Mouse (Mus musculus): ENCODE measurements around the gene Ap3b1. TPM values are rescaled to one million over a fixed set of nuclear protein-coding genes. Genes with fewer than 3 reads are reported as not detected.

Ap3b1 gene
- polyA plus RNA-seq, 1 experiment from 2014 or later, result 25.9 TPM

DNA sequence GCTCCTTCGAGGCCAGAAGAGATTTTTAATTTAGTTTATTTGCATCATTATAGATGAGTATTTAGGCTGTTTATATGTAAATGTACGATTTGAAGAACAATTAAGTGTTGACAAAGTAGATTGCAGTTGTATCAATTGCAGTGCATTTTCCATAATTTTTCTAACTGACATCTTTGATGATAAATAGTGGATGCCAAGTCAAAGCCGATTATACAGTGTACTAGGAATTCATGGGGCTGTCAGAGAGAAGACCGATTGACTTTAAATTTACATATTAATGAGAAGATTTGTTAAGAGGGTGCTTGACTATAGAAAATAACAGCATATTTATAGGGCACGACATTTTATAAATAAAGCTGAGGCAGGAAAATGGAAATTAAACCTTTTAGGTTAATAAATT is 64.8 kb downstream of the Ap3b1 start:
- Histone ChIP-seq H3K9me3 (replicated peaks) (no peaks in the 10 kb centered on the region), H3K36me3 (peaks cover 23% of the 10 kb centered on the region), H3K4me2 (no peak overlapping the region), H3K4me1 (no peaks in the 10 kb centered on the region), H3K9ac (no peak overlapping the region), H3K27me3 (replicated peaks) (no peaks in the 10 kb centered on the region), H3K27ac (no peak overlapping the region), H3K4me3 (no peak overlapping the region)
- no peak for ATAC-seq
- 76% methylated on average over 5 of the region's 5 CpGs for WGBS (ENCODE audit: insufficient replicate concordance)

DNA sequence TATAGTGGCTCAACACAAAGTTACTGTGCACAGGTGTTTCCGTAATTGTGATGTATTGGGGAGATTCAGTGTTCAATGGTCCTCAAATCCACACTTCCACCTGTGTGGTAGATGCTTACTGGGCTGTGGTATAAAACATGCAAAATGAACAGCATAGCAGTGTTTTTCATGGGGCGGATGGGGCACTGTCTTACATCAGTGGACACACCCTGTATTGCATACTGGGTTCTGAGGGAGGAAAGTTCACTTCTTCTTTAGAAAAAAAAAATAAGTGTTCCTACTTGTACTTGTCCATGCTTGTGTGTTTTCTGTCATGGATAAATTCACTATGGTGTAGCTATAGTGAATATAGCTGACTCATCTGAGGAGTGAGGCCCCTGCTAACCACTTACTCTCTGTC is 70.8 kb downstream of the Ap3b1 start:
- H3K4me3 ChIP-seq, result no peak overlapping the region
- peaks cover 33% of the 10 kb centered on the region for H3K36me3 ChIP-seq
- H3K4me2 ChIP-seq, result no peak overlapping the region
- H3K9me3 ChIP-seq (replicated peaks), result no peaks in the 10 kb centered on the region
- 79% methylated on average over 2 of the region's 2 CpGs for WGBS (ENCODE audit: insufficient replicate concordance)
- no peak overlapping the region for H3K27ac ChIP-seq
- no peak overlapping the region for H3K9ac ChIP-seq
- ATAC-seq, result no peak
- no peaks in the 10 kb centered on the region for H3K27me3 ChIP-seq (replicated peaks)
- no peaks in the 10 kb centered on the region for H3K4me1 ChIP-seq

DNA sequence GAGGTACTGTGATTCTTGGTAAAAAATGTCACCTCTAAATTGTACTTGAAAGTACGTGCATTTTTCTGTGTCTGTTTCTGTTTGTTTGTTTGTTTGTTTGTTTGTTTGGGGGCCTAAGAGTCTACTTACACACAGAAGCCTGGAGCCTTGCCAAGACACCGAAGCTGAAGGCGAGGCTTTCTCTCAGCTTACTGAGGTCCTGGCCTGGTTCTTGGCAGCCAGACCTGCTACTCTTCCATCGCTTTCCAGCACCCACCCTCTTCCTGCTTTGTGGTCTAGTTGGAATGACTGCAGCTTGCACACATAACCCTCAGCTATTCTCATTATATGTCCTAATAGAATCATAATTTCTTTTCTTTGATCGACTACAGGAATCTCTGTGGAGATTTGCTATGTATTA is 80.6 kb downstream of the Ap3b1 start:
- Histone ChIP-seq H3K27me3 (replicated peaks) (no peaks in the 10 kb centered on the region), H3K4me2 (no peak overlapping the region), H3K27ac (no peak overlapping the region), H3K4me1 (peaks cover 4% of the 10 kb centered on the region; the same call in 1 of the 2 replicates), H3K9ac (no peak overlapping the region), H3K36me3 (peaks cover 37% of the 10 kb centered on the region), H3K4me3 (no peak overlapping the region), H3K9me3 (replicated peaks) (no peaks in the 10 kb centered on the region)
- no peak for ATAC-seq
- 79% methylated on average over 5 of the region's 5 CpGs for WGBS (ENCODE audit: insufficient replicate concordance)

DNA sequence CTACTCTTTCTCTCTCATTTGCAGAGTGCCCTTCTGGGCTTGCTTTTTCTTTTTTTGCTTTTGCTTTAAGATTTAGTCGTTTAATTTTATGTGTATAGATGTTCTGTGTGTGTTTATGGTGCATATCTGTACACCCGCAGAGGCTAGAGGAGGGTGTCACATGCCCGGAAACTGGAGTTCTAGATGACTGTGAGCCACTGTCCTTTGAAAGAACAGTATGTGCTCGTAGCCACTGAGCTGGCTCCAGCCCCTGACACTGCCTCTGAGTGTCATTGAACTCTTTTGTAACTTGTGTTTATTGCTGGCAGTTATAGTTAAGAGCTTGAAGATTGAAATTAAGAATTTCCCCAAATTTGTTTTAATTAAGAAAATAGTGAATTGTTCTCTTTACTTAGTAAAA is 82.4 kb downstream of the Ap3b1 start:
- peaks cover 46% of the 10 kb centered on the region for H3K36me3 ChIP-seq
- no peaks in the 10 kb centered on the region for H3K27me3 ChIP-seq (replicated peaks)
- no peaks in the 10 kb centered on the region for H3K9me3 ChIP-seq (replicated peaks)
- no peak overlapping the region for H3K9ac ChIP-seq
- H3K27ac ChIP-seq, result no peak overlapping the region
- no peak overlapping the region for H3K4me3 ChIP-seq
- ATAC-seq, result no peak
- 74% methylated on average over 4 of the region's 4 CpGs for WGBS (ENCODE audit: insufficient replicate concordance)
- H3K4me1 ChIP-seq, result peaks cover 4% of the 10 kb centered on the region; the same call in 1 of the 2 replicates
- H3K4me2 ChIP-seq, result no peak overlapping the region

DNA sequence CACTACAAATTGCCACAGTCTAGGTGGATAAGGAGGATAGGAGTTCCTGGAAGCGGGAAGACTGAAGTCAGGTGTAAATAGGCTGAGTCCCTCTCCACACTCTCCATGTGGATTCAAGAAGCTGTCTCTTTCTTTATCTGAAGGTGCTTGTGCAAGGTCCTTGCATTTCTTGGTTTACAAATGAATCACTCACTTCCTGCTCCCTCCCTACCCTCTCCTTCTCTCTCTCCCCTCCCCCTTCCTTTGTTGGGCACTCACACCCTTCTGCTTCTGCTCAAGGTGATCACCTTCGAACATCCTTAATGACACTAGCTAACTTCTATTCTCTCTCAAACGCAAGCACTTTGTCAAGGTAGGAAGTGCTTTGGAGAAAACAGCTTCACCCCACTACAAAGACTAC is 84.7 kb downstream of the Ap3b1 start:
- Histone ChIP-seq H3K27ac (no peak overlapping the region), H3K4me1 (peaks cover 4% of the 10 kb centered on the region; the same call in 1 of the 2 replicates), H3K36me3 (peaks cover 46% of the 10 kb centered on the region), H3K9me3 (replicated peaks) (no peaks in the 10 kb centered on the region), H3K9ac (no peak overlapping the region), H3K27me3 (replicated peaks) (no peaks in the 10 kb centered on the region), H3K4me3 (no peak overlapping the region), H3K4me2 (no peak overlapping the region)
- no peak for ATAC-seq
- WGBS (ENCODE audit: insufficient replicate concordance), result 73% methylated on average over 3 of the region's 3 CpGs

DNA sequence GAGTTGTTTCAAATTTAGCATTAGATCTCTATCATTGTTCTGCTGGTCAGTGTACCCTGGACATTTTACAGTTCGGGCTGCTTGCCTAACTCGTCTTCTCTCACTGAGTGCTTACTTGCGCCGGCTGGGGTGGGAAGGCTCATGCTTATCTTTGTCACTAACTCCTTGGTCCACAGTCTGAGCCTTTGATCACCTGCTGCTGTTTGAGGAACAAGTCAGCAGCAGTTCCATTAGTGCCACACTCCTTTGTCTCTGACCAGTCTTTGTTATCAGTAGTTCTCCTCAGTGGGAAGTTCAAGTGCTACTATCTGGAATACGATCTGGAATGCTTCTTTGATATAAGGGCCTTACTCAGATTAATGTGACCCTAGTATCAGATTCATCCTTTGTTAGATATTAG is 86.3 kb downstream of the Ap3b1 start:
- ATAC-seq, result no peak
- H3K27ac ChIP-seq, result no peak overlapping the region
- H3K27me3 ChIP-seq (replicated peaks), result no peaks in the 10 kb centered on the region
- H3K4me1 ChIP-seq, result peaks cover 4% of the 10 kb centered on the region; the same call in 1 of the 2 replicates
- WGBS (ENCODE audit: insufficient replicate concordance), result 69% methylated on average over 5 of the region's 5 CpGs
- no peak overlapping the region for H3K9ac ChIP-seq
- no peaks in the 10 kb centered on the region for H3K9me3 ChIP-seq (replicated peaks)
- H3K36me3 ChIP-seq, result peaks cover 55% of the 10 kb centered on the region
- no peak overlapping the region for H3K4me2 ChIP-seq
- no peak overlapping the region for H3K4me3 ChIP-seq

DNA sequence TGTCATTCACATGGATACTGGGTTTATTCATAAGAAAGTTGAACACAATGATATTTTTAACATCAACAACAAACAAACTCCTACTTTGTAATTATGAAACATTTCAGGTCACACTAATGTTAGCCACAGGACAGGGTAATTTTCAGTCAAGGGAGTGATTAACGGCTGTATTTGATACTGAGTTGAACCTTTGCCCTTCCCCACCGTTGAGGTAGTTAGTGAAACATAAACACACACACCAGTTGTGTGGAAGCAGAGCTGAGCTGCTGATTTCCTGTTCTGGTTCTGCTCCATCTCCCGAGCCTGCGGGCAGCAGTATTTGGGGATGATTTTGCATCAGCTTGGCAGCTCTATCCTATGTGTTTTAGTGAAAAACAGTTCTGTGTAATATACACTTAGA is 88.2 kb downstream of the Ap3b1 start:
- Histone ChIP-seq H3K36me3 (peaks cover 49% of the 10 kb centered on the region), H3K27me3 (replicated peaks) (no peaks in the 10 kb centered on the region), H3K4me3 (no peak overlapping the region), H3K9ac (no peak overlapping the region), H3K27ac (no peak overlapping the region), H3K4me1 (peaks cover 4% of the 10 kb centered on the region; the same call in 1 of the 2 replicates), H3K9me3 (replicated peaks) (no peaks in the 10 kb centered on the region), H3K4me2 (no peak overlapping the region)
- ATAC-seq, result no peak
- WGBS (ENCODE audit: insufficient replicate concordance), result 61% methylated on average over 4 of the region's 4 CpGs

DNA sequence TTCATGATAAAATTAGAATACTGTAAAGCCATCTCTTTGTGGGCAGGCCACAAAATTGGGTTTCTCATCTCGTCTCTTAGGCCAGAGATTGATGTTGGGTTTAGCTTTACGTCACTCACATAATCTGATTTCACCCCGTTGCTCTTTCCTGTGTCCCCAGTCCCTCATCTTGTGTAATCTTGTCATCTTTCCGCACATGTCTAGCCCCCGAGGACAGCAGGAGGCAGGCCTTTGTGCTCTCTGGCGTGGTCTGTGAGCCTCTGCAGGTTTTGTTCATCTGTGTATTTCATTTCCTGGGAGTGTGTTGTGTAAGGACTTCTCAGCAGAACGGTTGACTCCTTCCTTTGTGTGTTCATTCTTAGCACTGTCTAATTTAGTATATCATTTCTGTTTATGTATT is 90.8 kb downstream of the Ap3b1 start:
- WGBS (ENCODE audit: insufficient replicate concordance), result 55% methylated on average over 7 of the region's 7 CpGs
- Histone ChIP-seq H3K27me3 (replicated peaks) (no peaks in the 10 kb centered on the region), H3K4me3 (no peak overlapping the region), H3K9me3 (replicated peaks) (no peaks in the 10 kb centered on the region), H3K36me3 (peaks cover 36% of the 10 kb centered on the region), H3K4me1 (no peaks in the 10 kb centered on the region), H3K27ac (no peak overlapping the region), H3K9ac (no peak overlapping the region), H3K4me2 (no peak overlapping the region)
- ATAC-seq, result no peak

DNA sequence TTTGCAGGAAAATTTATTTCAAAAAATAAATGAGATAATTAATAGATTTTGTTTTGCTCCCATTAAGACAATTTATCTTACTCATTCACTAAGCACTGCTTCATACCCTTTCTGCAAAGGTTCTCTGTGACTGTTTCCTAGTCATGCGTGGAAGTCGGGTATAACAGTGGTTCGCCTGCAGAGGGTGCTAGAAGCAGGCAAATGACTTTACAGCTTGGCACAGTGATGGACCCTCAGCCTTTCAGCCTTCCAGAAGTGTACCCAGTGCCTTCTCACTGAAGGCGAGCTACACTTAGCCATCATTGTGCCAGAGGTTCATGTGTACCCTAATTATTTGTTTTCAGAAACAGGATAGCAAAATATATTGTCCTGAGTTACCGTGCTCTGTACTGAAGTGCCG is 92.5 kb downstream of the Ap3b1 start:
- 61% methylated on average over 6 of the region's 6 CpGs for WGBS (ENCODE audit: insufficient replicate concordance)
- peaks cover 42% of the 10 kb centered on the region for H3K36me3 ChIP-seq
- H3K9me3 ChIP-seq (replicated peaks), result no peaks in the 10 kb centered on the region
- H3K27me3 ChIP-seq (replicated peaks), result no peaks in the 10 kb centered on the region
- H3K9ac ChIP-seq, result no peak overlapping the region
- ATAC-seq, result no peak
- no peak overlapping the region for H3K4me3 ChIP-seq
- no peak overlapping the region for H3K27ac ChIP-seq
- H3K4me2 ChIP-seq, result no peak overlapping the region
- no peaks in the 10 kb centered on the region for H3K4me1 ChIP-seq

DNA sequence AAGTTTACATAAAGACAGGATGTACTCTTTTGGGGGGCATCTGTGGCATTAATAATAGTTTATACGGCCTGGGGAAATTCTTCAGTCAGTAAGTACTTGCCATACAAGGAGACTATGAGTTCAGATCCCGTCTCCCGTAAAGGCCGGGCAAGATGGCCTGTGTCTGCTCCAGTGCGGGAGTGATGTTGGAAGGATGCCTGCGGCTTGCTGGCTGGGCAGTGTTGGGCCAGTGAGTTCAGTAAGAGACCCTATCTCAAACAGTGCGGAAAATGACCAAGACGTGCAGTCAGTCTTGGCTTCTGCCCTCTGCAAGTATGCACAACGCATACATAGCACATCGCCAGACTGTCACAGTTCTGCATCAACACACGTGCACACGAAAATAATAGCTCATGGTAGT is 95.4 kb downstream of the Ap3b1 start:
- 91% methylated on average over 12 of the region's 12 CpGs for WGBS (ENCODE audit: insufficient replicate concordance)
- Histone ChIP-seq H3K36me3 (peaks cover 55% of the 10 kb centered on the region), H3K9ac (no peak overlapping the region), H3K27ac (no peak overlapping the region), H3K27me3 (replicated peaks) (no peaks in the 10 kb centered on the region), H3K4me2 (no peak overlapping the region), H3K9me3 (replicated peaks) (no peaks in the 10 kb centered on the region), H3K4me3 (no peak overlapping the region), H3K4me1 (no peaks in the 10 kb centered on the region)
- ATAC-seq, result no peak

DNA sequence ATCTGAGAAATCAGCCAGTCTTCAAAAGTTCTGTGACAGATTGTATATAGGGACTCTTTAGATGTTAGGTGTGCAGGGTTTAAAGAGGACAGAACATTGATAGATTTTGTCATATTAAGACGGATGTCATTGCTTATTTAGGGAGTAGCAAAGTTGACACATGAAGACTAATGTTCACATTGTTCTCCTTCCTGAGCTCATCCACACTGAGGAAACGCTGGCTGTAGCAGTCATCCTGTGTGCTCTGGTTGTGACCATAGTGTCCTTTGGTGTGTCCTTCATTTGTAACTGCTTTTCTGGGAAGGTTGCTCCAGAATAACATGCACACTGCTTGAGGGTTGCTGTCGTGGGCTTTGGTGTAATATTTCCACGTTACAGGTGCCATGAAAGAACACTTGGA is 100.4 kb downstream of the Ap3b1 start:
- no peaks in the 10 kb centered on the region for H3K9me3 ChIP-seq (replicated peaks)
- H3K4me3 ChIP-seq, result no peak overlapping the region
- H3K4me2 ChIP-seq, result no peak overlapping the region
- H3K27ac ChIP-seq, result no peak overlapping the region
- no peak overlapping the region for H3K9ac ChIP-seq
- H3K4me1 ChIP-seq, result no peaks in the 10 kb centered on the region
- no peak for ATAC-seq
- H3K27me3 ChIP-seq (replicated peaks), result no peaks in the 10 kb centered on the region
- H3K36me3 ChIP-seq, result peaks cover 60% of the 10 kb centered on the region
- 62% methylated on average over 4 of the region's 4 CpGs for WGBS (ENCODE audit: insufficient replicate concordance)

DNA sequence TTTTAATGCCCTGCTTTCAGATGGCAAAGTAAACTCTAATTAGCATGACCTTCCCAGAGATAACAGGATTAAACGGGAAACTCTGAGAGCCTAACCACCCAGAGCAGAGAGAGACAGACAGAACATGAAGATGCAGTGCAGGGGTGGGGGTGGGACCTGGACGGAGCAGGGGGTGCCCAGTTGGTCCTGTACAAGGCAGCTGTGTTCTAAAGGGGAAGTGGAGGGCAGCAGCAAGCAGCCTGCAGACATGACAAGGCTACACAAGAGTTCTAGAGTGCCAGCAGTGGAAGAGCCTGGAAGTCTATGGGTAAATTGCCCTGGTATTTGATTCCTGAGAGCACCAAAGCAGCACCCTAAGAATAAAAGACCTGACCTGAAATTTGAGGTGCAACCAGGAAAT is 105.5 kb downstream of the Ap3b1 start:
- no peak overlapping the region for H3K27ac ChIP-seq
- H3K4me2 ChIP-seq, result no peak overlapping the region
- peaks cover 30% of the 10 kb centered on the region for H3K36me3 ChIP-seq
- no peaks in the 10 kb centered on the region for H3K4me1 ChIP-seq
- H3K9ac ChIP-seq, result no peak overlapping the region
- H3K27me3 ChIP-seq (replicated peaks), result no peaks in the 10 kb centered on the region
- ATAC-seq, result no peak
- H3K9me3 ChIP-seq (replicated peaks), result no peaks in the 10 kb centered on the region
- 36% methylated on average over 2 of the region's 2 CpGs for WGBS (ENCODE audit: insufficient replicate concordance)
- H3K4me3 ChIP-seq, result no peak overlapping the region

DNA sequence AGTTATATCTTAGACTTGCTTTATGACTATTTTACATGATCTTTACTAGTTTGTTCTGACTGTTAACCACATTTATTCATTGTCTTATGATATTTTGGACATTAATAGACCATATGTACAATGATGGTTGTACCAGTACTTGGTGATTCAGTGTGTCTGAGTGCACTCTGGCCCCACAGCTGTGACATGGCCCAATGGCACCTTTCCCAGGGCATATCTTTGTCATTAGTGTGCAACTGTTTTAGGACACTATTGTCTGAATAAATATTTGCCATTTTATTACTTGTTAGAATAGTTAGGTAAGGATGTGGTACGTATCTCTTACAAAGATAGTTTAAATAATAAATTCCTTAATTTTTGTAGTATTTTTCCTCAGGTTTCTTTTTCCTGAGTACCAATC is 109.8 kb downstream of the Ap3b1 start:
- Histone ChIP-seq H3K36me3 (peaks cover 37% of the 10 kb centered on the region), H3K27ac (no peak overlapping the region), H3K9ac (no peak overlapping the region), H3K9me3 (replicated peaks) (no peaks in the 10 kb centered on the region), H3K4me1 (no peaks in the 10 kb centered on the region), H3K4me2 (no peak overlapping the region), H3K27me3 (replicated peaks) (no peaks in the 10 kb centered on the region), H3K4me3 (no peak overlapping the region)
- WGBS (ENCODE audit: insufficient replicate concordance), result 66% methylated on average over 1 of the region's 1 CpGs
- ATAC-seq, result no peak

Measured in liver, embryonic 12.5 days (tissue).